Mouse (Mus musculus) inflammation-experienced regulatory T-cells, adult 16 weeks (primary cell): ENCODE results near the gene Arhgef1. TPM values are rescaled to one million over a fixed set of nuclear protein-coding genes. Genes with fewer than 3 reads are reported as not detected.

Experiments
- polyA plus RNA-seq: library from polyadenylated mRNA; unstranded; fragments of 100-300 nt; shearing (Covaris generic); gene quantifications from one replicate; pipeline ENCODE4 v1.2.1, GENCODE M21; 2017

Arhgef1 gene
- polyA plus RNA-seq, result 953 TPM

DNA sequence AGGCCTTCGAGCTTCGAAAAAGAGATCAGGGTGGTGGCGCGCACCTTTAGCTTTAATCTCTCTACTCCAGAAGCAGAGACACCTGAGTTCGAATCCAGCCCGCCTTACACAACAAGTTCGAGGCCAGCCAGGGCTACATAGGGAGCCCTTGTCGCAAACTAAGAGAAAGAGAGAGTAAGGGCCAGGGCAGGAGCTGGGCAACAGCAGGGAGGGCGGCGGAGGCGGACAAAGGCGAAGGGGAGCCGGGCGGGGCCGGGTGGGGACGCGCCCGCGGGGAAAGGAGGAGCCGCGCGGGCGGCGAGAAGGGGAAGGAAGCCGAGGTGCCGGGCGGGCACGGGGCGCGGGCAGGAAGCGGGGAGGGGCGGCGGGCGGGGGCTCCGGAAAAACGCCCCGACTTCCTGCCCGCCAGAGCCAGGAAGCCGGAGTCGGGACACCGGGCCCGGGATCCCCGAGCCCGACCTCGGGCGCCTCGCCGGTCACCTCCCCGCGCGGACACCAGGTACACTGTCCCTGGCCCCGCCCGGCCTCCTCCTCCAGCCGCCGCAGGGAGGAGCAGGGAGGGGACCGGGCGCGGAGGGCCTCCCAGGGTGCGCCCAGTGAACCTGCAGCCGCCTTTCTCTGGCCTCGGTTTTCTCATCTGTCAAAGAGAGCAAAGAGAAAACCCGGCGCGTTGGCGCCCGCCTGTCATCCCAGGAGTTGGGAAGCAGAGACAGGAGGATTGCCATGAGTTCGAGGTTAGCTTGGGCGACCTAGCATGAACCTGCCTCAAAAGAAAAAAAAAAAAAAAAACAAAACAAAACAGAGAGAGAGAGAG, at the start of gene Arhgef1:
Gene Arhgef1 (plus strand): TSS at position 283 of the 814 bp plus-strand sequence.

DNA sequence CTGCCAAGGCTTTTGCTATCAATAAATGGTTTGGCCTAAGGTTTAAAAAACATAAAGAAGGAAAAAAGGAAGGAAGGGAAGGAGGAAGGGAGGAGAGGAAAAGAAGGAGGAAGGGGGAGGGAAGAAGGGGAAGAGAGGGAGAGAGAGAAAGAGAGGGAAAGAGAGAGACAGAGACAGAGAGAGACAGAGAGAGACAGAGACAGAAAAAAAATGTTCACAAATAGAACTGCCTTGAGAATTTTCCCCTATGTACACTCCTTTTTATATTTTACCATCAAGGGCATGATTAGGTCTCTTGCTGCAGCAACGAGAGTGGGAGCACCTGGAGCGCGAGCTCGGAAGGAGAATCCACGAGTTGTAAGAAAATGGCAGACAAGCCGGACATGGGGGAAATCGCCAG, 40.8 kb upstream of the Arhgef1 start, which contains the start of gene Gm9844:
Gene Gm9844 (plus strand): TSS at position 301 of the 400 bp plus-strand sequence.

DNA sequence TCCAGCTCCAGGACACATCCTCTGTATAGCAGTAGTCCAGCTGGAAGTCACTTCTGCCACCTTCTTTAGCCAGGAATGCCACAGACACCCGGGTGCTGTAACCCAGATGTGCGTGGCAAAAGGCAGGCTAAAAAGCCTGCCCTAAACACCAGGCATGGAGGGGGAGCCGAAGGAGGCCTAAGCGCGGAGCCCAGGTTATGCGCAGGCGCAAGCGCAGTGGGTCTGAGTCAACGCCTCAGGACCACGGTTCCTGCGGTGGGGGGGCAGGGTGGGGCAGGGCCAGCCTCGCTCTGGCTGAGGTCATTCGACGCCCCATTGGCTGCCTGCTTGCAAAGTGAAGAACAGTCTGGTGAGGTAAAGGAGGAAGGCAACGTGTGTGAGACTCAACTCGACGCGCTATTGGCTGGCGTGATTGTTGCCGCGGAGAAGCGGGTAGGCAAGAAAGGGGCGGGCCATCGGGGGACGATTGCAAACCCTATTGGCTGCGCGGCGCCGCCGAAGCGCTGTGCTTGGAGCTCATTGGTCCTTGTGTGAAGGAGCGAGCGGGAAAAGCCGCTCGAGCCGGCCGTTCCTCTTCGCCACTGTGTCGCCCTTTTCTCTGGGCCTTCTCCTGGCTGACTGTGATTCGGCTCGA, 33.1 kb upstream of the Arhgef1 start, which contains the start of the genes Lypd4 and Dmrtc2:
Gene Lypd4 (minus strand): TSS at position 410 of the 634 bp plus-strand sequence.
Gene Dmrtc2 (plus strand): TSS at position 526 of the 634 bp plus-strand sequence.

DNA sequence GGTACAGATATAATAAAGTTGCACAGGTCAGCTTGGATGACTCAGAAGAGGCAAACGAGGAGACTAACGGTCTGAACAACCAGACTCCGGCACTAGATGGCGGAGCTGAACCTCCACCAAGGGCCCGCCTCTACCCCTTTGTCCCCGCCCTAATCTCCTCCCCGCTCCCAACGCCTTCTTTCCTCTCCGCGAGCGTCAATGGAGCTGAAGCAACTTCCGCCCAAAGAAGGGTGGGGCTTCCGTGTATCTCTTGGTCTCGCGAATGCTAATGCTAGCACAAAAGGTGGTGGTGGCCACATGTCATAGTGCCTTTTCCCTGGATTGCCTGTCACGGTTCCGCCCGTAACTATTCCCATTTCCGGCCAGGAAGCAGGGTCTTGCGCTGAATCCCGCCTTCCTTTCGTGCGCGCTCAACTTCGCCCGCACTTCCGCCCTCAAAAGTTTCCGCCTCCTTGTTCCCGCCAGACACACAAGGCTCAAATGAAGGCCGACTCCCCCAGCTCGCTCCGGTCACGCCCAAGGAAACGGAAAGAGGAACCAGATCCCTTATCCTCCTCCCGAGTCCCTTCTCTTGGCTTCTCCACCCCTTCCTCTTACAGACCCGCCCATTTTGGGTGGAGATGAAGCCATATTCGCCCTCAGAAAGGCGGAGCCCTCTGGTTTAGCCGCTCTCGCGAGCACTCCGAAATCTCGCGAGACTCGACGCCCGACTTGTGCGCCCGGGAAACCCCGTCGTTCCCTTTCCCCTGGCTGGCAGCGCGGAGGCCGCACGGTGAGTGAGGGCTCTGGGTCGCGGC, 18.6 kb upstream of the Arhgef1 start, which contains the start of gene Rps19:
Gene Rps19 (plus strand): TSS at position 476 of the 797 bp plus-strand sequence.

DNA sequence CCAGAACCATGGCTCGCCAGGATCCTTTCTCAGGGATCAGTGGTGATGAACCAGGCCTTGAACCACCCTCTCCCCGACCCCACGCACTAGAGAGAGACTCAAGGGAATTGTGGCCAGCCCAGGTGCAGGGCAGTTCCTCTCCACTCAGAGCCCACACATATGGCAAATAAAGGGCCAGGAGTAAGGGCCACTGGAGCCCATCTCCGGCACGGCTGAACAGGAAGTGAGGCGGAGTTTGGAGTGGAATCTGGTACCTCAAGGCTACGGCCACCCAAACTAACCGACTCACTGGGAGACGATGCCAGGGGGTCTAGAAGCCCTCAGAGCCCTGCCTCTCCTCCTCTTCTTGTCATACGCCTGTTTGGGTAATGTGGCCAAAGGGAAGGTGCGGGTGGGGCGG, 5.5 kb upstream of the Arhgef1 start, which contains the start of gene Cd79a:
Gene Cd79a (plus strand): TSS at position 158 of the 400 bp plus-strand sequence.

DNA sequence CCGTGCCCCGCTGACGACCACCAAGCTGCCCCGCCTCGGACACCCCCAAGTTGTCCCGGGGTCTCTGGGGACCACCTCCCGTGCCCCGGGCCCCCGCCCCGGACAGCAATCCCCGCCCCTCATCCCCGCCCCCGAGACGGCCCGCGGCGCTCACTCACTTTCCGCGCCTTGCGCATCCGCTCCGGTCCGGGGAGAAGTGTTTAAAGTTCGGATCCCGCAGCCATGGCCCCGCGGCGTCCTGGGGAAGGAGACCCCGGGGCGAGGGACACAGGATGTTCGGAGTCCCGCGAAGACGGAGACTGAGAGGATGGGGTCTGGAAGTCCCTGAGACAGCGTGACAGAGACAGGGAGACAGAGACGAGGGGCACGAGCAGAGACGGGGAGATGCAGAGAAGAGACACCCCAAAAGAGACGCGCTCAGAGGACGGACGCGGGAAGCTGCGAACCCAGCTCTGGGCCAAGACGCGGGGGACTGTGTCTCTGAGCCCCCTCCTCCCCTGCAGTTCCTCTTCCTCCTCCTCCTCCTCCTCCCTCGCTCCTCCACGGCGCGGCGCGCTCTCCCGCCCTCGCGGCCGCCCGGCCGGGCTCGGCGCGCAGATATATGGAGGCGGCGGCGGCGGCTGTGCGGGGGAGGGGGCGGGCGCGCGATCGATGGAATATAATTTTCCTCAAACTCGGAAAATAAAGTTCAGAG, 41.7 kb downstream of the Arhgef1 start, which contains the start of gene Gm4881:
Gene Gm4881 (minus strand): TSS at position 238 of the 694 bp plus-strand sequence.

DNA sequence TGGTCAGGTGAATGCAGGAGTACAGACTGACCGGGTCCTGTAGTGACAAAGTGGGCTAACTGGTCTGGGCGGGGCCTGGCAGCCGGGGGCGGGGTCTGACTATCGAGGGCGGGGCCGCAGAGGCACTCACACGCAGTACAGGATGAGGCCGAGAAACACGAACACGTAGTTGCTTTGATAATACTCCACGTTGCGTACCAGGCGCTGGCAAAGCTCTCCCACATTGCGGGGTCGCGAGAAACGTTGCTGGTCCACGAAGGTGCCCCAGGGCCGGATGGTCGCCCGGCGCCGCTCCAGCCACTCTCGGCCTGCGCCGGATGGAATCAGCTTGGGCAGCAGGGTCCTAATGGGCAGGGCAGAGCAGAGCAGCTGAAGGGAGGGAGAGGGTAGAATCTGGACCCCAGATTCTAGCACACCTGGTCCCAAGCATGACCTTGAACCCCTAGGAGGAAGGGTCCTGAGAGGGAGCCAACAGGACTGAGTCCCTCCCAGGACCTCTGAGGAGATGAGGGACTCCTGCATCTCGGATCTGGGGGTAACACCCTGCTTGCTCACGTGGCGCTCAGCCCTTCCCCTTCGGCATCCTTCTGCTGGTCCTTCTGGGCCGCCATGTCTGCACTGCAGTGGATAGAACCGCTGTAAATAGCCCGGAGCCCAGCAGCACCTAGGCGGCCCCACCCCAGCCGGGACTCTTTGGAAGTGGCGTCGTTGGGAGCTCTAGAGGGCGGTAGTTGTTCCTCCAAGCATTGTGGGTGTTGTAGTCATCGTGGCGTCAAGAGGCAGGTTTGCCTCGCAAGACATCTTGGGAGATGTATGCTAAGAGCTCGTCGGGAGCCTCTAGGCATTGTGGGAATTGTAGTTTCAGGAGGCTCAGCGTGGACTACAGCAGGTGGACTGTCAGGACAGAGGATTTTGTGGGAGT, 69.5 kb downstream of the Arhgef1 start, which contains the start of gene Rabac1:
Gene Rabac1 (minus strand): TSS at position 783 of the 922 bp plus-strand sequence.

Other genes starting within 250 kb of the Arhgef1 start
- not detected for gene Tex101, start 226.2 kb upstream of the Arhgef1 start, polyA plus RNA-seq
- gene BC049730, start 193.7 kb upstream of the Arhgef1 start, polyA plus RNA-seq, result not detected
- not detected for gene Gm4763, start 176.0 kb upstream of the Arhgef1 start, polyA plus RNA-seq
- gene Cd177, start 142.6 kb upstream of the Arhgef1 start, polyA plus RNA-seq, result 0.21 TPM
- not detected for gene Ceacam10, start 125.7 kb upstream of the Arhgef1 start, polyA plus RNA-seq
- gene Gm9844, start 40.7 kb upstream of the Arhgef1 start, polyA plus RNA-seq, result 10.8 TPM
- gene Lypd4, start 33.0 kb upstream of the Arhgef1 start, polyA plus RNA-seq, result not detected
- not detected for gene Dmrtc2, start 32.9 kb upstream of the Arhgef1 start, polyA plus RNA-seq
- gene Rps19, start 18.5 kb upstream of the Arhgef1 start, polyA plus RNA-seq, result 4,580 TPM
- gene Cd79a, start 5.5 kb upstream of the Arhgef1 start, polyA plus RNA-seq, result 16.0 TPM
- not detected for gene Gm4881, start 41.6 kb downstream of the Arhgef1 start, polyA plus RNA-seq
- 700 TPM for gene Rabac1, start 69.8 kb downstream of the Arhgef1 start, polyA plus RNA-seq
- 10.7 TPM for gene Atp1a3, start 103.0 kb downstream of the Arhgef1 start, polyA plus RNA-seq
- gene Grik5, start 169.4 kb downstream of the Arhgef1 start, polyA plus RNA-seq, result 6.6 TPM
- gene Zfp574, start 169.7 kb downstream of the Arhgef1 start, polyA plus RNA-seq, result 49.1 TPM